Mouse (Mus musculus) hindbrain, embryonic 11.5 days (tissue): ENCODE measurements at regions not wholly inside any gene's neighbourhood (a gene's known extent, or its start where the extent isn't known, plus 50 kb on each side); places are given as distances from the start of the nearest gene placed in this dataset.
"Not testable (repeated sequence)": the region's sequence is repeated elsewhere in the genome, so short reads cannot be mapped to it uniquely, and the experiment has no call there.

Source experiments
- ATAC-seq: fragments of 200-750 bp; cut with Nextera tagmentation; 2 replicates; pipeline ENCODE4 v1.8.0; 2017; ENCODE audit warnings: mild to moderate bottlenecking, moderate TSS enrichment, moderate library complexity; ENCODE audit not compliant: low FRiP score
- DNase-seq: peaks from one replicate; pipeline ENCODE4 v3.0.0-alpha.2; 2015; ENCODE audit warnings: low spot score
- H3K27ac ChIP-seq: fragments of 300-500 bp; sonication (generic); 2 replicates; pipeline ENCODE4 v1.5.1; 2014; ENCODE audit warnings: mild to moderate bottlenecking, low read depth, low read length
- H3K27me3 ChIP-seq: fragments of 300-500 bp; sonication (generic); 2 replicates; pipeline ENCODE4 v1.6.1; 2014; ENCODE audit warnings: mild to moderate bottlenecking, low read length, moderate library complexity, mixed read lengths; ENCODE audit not compliant: control insufficient read depth, insufficient read depth
- H3K36me3 ChIP-seq: fragments of 300-500 bp; sonication (generic); 2 replicates; pipeline ENCODE4 v1.6.1; 2014; ENCODE audit warnings: mild to moderate bottlenecking, low read length, moderate library complexity, mixed read lengths; ENCODE audit not compliant: control insufficient read depth, insufficient read depth
- H3K4me1 ChIP-seq: fragments of 300-500 bp; sonication (generic); replicated peaks from 2 replicates; pipeline ENCODE4 v1.6.1; 2014; ENCODE audit warnings: low read length, mixed read lengths; ENCODE audit not compliant: control insufficient read depth, insufficient read depth
- H3K4me2 ChIP-seq: fragments of 300-500 bp; sonication (generic); replicated peaks from 2 replicates; pipeline ENCODE4 v1.6.1; 2014; ENCODE audit warnings: mild to moderate bottlenecking, low read depth, low read length
- H3K4me3 ChIP-seq: fragments of 300-500 bp; sonication (generic); 2 replicates; pipeline ENCODE4 v1.5.1; 2014; ENCODE audit warnings: low read depth, low read length
- H3K9ac ChIP-seq: fragments of 300-500 bp; sonication (generic); 2 replicates; pipeline ENCODE4 v1.6.1; 2014; ENCODE audit warnings: low read depth, low read length
- H3K9me3 ChIP-seq: fragments of 300-500 bp; sonication (generic); 2 replicates; pipeline ENCODE4 v1.6.1; 2016; ENCODE audit warnings: low read length; ENCODE audit not compliant: control insufficient read depth
- WGBS: fragments of 180-500 bp; shearing (Covaris S2); extraction: QIAGEN DNeasy Blood & Tissue Kit; methylation state at CpG from one replicate; pipeline ENCODE4 v1.1.7; 2014; 5-methylcytosine and 5-hydroxymethylcytosine counted together

DNA sequence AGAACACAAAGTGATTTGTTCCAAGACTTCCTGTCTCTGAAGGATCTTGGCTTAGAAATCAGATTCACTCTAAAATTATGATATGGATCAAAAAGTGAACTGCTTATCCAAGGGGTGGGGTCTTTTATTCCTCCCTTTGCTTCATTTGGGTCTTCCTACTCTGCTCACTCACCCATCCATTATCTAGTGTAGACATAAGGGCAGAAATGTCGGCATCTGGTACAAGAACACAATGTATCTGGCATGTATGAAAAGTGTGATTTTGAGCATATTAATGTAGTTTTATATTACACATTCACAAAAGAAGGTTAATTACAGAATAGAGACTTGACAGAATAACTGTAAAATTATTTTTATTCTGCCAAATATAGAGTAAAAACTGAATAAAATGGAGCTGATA is 181.5 kb upstream of the Gm11096 start:
- no peak for DNase-seq

DNA sequence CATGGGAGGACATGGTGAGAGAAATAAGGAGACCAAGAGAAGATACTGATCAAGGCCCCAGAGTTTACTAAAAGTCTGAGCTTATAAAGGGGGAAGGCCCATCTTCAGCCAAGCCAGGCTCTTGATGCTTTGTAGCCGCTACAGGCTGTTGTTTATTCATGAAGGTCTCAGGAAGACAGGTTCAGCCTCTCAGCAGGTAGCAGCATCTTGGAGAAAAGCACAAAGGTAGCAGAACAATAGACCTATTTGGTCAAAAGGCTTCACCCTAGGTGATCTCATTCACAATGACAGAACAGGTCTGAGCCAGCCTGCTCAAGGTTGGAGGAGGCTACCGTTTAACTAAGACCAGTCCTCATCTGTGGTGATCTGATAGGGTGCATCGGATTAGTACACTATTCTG is 185.5 kb upstream of the Gm11096 start:
- H3K36me3 ChIP-seq: no peaks in the 10 kb centered on the region
- H3K27ac ChIP-seq: no peak overlapping the region
- no peaks in the 10 kb centered on the region for H3K9me3 ChIP-seq
- 45% methylated on average over 3 of the region's 3 CpGs for WGBS
- DNase-seq (no peak), ATAC-seq (no peak)
- no peak overlapping the region for H3K9ac ChIP-seq
- H3K27me3 ChIP-seq: no peaks in the 10 kb centered on the region
- no peak overlapping the region for H3K4me2 ChIP-seq
- no peak overlapping the region for H3K4me3 ChIP-seq
- no peaks in the 10 kb centered on the region for H3K4me1 ChIP-seq

More for the DNA sequence above, 181.5 kb upstream of the Gm11096 start:
- no peaks in the 10 kb centered on the region for H3K27me3 ChIP-seq
- no peak for ATAC-seq
- no peak overlapping the region for H3K4me3 ChIP-seq
- no peaks in the 10 kb centered on the region for H3K36me3 ChIP-seq
- no peak overlapping the region for H3K9ac ChIP-seq
- H3K4me2 ChIP-seq: no peak overlapping the region
- WGBS: 91% methylated on average over 1 of the region's 1 CpGs
- no peaks in the 10 kb centered on the region for H3K4me1 ChIP-seq
- no peak overlapping the region for H3K27ac ChIP-seq
- H3K9me3 ChIP-seq: no peaks in the 10 kb centered on the region

DNA sequence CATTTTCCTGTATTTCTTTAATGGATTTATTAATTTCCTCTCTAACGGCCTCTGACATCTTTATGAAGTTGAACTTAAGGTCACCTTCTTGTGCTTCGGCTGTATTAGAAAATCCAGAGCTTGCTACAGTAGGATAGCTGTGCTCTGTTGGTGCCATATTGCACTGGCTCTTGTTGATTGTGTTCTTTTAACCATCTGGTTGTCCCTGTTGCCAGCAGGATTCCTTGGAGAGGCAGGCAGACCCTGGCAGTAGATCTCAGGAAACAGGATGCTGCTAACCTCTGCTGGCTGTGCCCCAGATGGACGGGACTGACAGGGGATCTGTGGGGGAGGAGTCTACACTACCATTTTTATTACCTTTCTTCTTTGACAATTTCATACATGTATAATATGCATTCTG is 185.9 kb upstream of the Thumpd2 start:
- Histone ChIP-seq H3K27ac (no peak overlapping the region), H3K4me2 (no peak overlapping the region), H3K27me3 (no peaks in the 10 kb centered on the region), H3K36me3 (no peaks in the 10 kb centered on the region), H3K9ac (no peak overlapping the region), H3K9me3 (no peaks in the 10 kb centered on the region), H3K4me3 (no peak overlapping the region), H3K4me1 (no peaks in the 10 kb centered on the region)
- WGBS: 68% methylated on average over 3 of the region's 3 CpGs
- DNase-seq: no peak
- ATAC-seq: no peak

DNA sequence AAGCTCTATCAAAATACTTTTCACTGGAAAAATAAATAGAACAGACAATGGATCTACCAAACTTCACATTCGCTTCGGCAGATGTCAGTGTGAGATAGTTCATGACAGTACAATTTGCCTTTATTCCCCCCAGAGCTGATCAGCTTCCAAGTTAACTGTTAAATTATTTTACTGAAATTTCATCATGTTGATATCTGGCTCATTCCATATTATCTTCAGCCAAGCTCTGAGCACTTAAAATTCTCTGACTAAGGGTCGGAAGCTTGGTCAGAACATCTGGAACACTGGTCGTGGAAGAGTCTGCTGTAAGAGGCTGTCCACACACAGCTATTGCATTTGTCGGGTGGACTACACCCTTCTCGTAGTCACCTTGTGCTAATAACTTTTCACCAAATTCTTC is 181.3 kb upstream of the Thumpd2 start:
- ATAC-seq (no peak), DNase-seq (no peak)
- no peaks in the 10 kb centered on the region for H3K36me3 ChIP-seq
- no peak overlapping the region for H3K9ac ChIP-seq
- H3K27me3 ChIP-seq: no peaks in the 10 kb centered on the region
- no peak overlapping the region for H3K27ac ChIP-seq
- 92% methylated on average over 6 of the region's 6 CpGs for WGBS
- H3K4me3 ChIP-seq: no peak overlapping the region
- no peaks in the 10 kb centered on the region for H3K9me3 ChIP-seq
- no peak overlapping the region for H3K4me2 ChIP-seq
- no peaks in the 10 kb centered on the region for H3K4me1 ChIP-seq

DNA sequence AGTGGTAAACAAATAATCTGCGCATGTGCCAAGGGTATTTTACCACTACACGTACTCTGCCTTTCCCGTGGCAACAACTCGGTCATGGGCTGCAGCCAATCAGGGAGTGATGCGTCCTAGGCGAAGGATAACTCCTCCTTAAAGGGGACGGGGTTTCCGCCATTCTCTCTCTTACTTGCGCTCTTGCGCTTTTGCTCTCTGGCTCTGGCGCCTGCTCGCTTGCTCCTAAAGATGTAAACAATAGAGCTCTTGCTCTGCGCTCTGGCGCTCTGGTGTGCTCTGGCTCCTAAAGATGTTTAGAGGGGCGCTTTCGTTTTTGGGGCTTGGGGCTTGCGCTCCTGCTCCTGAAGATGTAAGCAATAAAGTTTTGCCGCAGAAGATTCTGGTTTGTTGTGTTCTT is 166.9 kb upstream of the Thumpd2 start:
- not testable (repeated sequence) for DNase-seq, H3K4me2 ChIP-seq, ATAC-seq, H3K9ac ChIP-seq, H3K27me3 ChIP-seq, H3K4me3 ChIP-seq, H3K9me3 ChIP-seq, H3K4me1 ChIP-seq, H3K27ac ChIP-seq, H3K36me3 ChIP-seq
- 99% methylated on average over 10 of the region's 18 CpGs for WGBS

DNA sequence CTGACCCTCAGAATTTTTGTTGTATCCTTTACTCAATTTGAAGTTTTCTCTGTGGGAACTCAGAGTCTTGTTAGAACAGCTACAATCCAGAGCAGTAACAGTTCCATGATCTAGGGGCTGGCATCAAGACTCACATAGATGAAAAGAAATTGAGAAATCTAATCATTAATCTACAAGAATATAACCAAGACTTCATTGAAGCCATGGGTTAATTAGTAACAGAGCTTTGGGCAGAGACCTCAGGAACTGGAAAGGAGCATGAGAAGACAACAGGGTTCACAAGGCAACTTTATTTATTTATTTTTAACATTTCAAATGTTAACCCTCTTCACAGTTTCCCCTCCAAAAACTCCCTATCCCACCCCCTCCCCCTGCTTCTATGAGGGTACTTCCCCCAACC is 160.4 kb upstream of the Thumpd2 start:
- no peaks in the 10 kb centered on the region for H3K4me1 ChIP-seq
- no peak overlapping the region for H3K4me2 ChIP-seq
- no peak overlapping the region for H3K27ac ChIP-seq
- H3K9me3 ChIP-seq: no peaks in the 10 kb centered on the region
- H3K36me3 ChIP-seq: no peaks in the 10 kb centered on the region
- H3K4me3 ChIP-seq: no peak overlapping the region
- no peak for ATAC-seq
- no peak overlapping the region for H3K9ac ChIP-seq
- no peaks in the 10 kb centered on the region for H3K27me3 ChIP-seq
- DNase-seq: no peak

DNA sequence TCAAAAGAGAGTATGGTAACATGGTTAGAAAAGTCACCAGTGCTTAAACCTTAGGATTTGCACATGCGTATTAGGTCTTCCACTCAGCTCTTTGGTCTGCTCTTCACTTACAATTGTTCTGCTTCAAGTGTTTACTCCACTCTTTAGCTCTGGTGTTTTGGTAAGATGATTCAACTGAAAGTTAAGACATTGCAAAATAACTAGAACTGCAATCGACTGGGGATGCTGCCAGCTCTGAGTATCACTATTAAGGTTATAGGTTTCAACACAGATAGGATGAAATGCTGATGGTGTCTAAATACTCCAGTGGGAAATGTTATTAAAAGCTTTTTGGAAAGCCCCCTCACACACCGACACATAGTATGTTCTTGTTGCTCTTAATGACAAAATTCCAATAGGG is 156.6 kb upstream of the Thumpd2 start:
- Histone ChIP-seq H3K27me3 (no peaks in the 10 kb centered on the region), H3K9me3 (no peaks in the 10 kb centered on the region), H3K36me3 (no peaks in the 10 kb centered on the region), H3K4me2 (no peak overlapping the region), H3K27ac (no peak overlapping the region), H3K9ac (no peak overlapping the region), H3K4me1 (no peaks in the 10 kb centered on the region), H3K4me3 (no peak overlapping the region)
- no peak for DNase-seq
- ATAC-seq: no peak
- 91% methylated on average over 3 of the region's 3 CpGs for WGBS

DNA sequence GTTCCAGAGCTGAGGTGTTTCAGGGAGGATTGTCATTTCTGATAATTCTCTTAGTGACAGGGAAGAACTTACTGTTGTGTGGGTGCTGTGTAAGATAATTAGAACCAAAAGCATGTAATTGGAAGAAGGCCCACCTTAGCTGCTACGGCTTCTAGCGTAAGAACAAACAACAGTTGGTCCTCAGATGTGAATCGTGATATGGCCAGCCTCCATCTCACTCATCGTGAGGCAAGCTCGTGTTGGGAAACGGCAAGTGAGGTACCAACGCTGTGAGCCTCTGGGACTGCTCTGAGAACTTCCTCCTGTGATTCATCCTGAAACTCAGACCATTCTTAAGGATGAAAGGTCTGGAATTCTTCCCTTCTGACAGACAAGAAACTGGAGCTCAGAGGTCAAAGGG is 150.0 kb upstream of the Thumpd2 start:
- no peaks in the 10 kb centered on the region for H3K4me1 ChIP-seq
- H3K4me3 ChIP-seq: no peak overlapping the region
- no peaks in the 10 kb centered on the region for H3K36me3 ChIP-seq
- no peaks in the 10 kb centered on the region for H3K9me3 ChIP-seq
- no peaks in the 10 kb centered on the region for H3K27me3 ChIP-seq
- no peak for DNase-seq
- H3K27ac ChIP-seq: no peak overlapping the region
- no peak for ATAC-seq
- H3K9ac ChIP-seq: no peak overlapping the region
- WGBS: 82% methylated on average over 7 of the region's 7 CpGs
- no peak overlapping the region for H3K4me2 ChIP-seq

DNA sequence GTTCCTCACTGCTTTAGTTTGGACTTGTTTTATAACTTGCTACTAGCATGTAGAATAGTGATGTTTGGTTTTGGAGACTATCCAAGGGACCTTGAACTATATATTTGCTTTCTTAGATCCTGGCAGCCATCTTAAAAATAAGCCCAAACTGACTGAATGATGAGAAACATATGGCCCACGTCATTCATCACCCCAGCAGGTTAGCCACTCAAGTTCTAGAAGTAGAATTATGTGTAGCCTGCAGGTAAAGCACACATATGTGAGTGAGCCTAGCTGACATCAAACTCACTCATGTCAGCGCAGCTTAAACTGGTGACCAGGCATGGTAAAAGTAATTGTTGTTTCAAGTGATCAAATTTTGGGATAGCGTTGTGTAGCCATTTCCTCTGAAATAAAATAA is 147.2 kb upstream of the Thumpd2 start:
- no peaks in the 10 kb centered on the region for H3K36me3 ChIP-seq
- H3K4me1 ChIP-seq: no peaks in the 10 kb centered on the region
- no peak for ATAC-seq
- no peak for DNase-seq
- no peak overlapping the region for H3K27ac ChIP-seq
- no peak overlapping the region for H3K9ac ChIP-seq
- no peak overlapping the region for H3K4me3 ChIP-seq
- H3K4me2 ChIP-seq: no peak overlapping the region
- WGBS: 84% methylated on average over 3 of the region's 3 CpGs
- no peaks in the 10 kb centered on the region for H3K9me3 ChIP-seq
- no peaks in the 10 kb centered on the region for H3K27me3 ChIP-seq
